Mouse (Mus musculus) heart, adult 8-10 months (tissue): ENCODE data around the gene Itpr2. TPM values are rescaled to one million over a fixed set of nuclear protein-coding genes. Genes with fewer than 3 reads are reported as not detected.

ENCODE experiments used
- total RNA-seq, 4 experiments: library from RNA; stranded (reverse); gene quantifications; 2 replicates each; pipeline ENCODE4 v1.2.4; 2022

Gene Itpr2
- total RNA-seq, 4 experiments from 2014 or later, result 19.4 to 28.1 (median 21.2) TPM

Other genes starting within 250 kb of the Itpr2 start
- 10 to 100 TPM; 66.1 to 70.9 (median 68.7) TPM for gene Fgfr1op2, start 75.0 kb upstream of the Itpr2 start, total RNA-seq
- 10 to 100 TPM; 18.7 to 21.4 (median 20.1) TPM for gene Ints13, start 75.6 kb upstream of the Itpr2 start, total RNA-seq
- 10 to 100 TPM; 48.4 to 55.5 (median 49.6) TPM for gene Med21, start 140.3 kb upstream of the Itpr2 start, total RNA-seq
- gene Tm7sf3, start 140.6 kb upstream of the Itpr2 start, total RNA-seq, result 10 to 100 TPM; 15.7 to 16.7 (median 15.9) TPM
- gene Stk38l, start 222.8 kb upstream of the Itpr2 start, total RNA-seq, result 10 to 100 TPM; 12.6 to 13.9 (median 13.2) TPM